Mouse (Mus musculus) gastrocnemius, adult 18-20 months (tissue): ENCODE measurements around the gene Aqp2. TPM values are rescaled to one million over a fixed set of nuclear protein-coding genes. Genes with fewer than 3 reads are reported as not detected.

ENCODE experiments used
- DNase-seq: peaks from one replicate; pipeline ENCODE4 v3.0.0; 2021; ENCODE audit warnings: low spot score
- long read RNA-seq, 2 experiments: library from polyadenylated mRNA; stranded (forward); transcript quantifications; one replicate each; pipeline ENCODE4 v2.0.0; 2021
- total RNA-seq, 2 experiments: library from RNA; stranded (reverse); gene quantifications; 2 replicates each; pipeline ENCODE4 v1.2.3; 2021

Aqp2 gene
- not detected for total RNA-seq
- long read RNA-seq, experiment 1, result 0 reads
- long read RNA-seq, experiment 2, result 0 reads

DNA sequence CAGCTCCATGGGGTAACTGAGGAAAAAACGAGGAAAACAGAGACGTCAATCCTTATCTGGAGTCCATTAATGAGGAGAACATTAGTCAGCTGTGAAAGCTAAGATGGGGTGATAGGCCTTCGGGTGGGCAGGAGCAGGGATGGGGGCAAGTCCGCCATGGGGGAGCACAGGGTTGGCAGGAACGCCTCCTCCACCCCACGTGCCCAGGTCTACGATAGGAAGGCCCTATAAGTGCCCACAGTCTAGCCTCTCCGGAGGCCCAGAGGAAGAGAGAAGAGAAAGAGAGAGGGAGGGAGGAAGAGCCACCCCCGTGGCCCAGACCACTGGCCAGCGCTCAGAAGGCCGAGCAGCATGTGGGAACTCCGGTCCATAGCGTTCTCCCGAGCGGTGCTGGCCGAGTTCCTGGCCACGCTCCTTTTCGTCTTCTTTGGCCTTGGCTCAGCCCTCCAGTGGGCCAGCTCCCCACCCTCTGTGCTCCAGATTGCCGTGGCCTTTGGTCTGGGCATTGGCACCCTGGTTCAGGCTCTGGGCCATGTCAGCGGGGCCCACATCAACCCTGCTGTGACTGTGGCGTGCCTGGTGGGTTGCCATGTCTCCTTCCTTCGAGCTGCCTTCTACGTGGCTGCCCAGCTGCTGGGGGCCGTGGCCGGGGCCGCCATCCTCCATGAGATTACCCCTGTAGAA, at the start of gene Aqp2:
Gene Aqp2 (plus strand): TSS at position 254 of the 684 bp plus-strand sequence.
- DNase-seq, result no peak

DNA sequence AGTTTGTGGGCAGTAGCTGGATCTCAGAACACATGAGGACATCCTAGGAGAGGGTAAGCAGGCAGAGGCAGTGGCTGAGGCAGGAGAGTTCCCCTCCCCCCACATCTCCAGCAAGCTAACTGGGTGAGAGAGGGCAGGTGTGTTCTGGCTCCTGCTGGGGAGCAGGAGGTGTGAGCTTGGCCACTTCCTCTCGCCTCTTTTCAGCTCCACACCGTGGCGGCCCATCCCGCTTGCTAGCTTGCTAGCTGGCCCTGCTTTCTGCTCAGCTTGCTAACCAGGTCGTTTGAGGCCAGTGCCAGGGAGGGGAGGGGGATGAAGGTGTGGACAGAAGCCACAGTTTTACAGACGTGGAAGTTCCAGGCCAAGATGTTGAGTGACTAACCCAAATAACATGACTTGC, 47.7 kb upstream of the Aqp2 start:
- DNase-seq, result no peak

DNA sequence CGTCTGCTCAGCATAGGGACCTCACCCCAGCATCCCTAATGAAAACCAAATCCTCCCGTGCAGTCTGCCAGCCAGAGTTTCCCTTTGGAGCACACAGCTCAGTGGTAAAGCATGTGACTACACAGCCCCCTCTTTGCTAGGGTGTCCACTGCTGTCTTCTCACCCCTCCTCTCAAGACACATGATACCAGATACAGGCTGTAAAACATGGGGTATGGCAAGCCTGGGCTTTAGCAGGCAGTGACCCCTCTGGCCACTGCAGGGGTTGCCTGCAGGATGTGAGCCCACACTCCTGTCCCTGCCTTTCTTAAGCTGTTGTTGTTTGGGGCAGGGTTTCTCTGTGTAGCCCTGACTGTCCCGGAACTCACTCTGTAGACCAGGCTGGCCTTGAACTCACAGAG, 46.8 kb upstream of the Aqp2 start:
- no peak for DNase-seq

DNA sequence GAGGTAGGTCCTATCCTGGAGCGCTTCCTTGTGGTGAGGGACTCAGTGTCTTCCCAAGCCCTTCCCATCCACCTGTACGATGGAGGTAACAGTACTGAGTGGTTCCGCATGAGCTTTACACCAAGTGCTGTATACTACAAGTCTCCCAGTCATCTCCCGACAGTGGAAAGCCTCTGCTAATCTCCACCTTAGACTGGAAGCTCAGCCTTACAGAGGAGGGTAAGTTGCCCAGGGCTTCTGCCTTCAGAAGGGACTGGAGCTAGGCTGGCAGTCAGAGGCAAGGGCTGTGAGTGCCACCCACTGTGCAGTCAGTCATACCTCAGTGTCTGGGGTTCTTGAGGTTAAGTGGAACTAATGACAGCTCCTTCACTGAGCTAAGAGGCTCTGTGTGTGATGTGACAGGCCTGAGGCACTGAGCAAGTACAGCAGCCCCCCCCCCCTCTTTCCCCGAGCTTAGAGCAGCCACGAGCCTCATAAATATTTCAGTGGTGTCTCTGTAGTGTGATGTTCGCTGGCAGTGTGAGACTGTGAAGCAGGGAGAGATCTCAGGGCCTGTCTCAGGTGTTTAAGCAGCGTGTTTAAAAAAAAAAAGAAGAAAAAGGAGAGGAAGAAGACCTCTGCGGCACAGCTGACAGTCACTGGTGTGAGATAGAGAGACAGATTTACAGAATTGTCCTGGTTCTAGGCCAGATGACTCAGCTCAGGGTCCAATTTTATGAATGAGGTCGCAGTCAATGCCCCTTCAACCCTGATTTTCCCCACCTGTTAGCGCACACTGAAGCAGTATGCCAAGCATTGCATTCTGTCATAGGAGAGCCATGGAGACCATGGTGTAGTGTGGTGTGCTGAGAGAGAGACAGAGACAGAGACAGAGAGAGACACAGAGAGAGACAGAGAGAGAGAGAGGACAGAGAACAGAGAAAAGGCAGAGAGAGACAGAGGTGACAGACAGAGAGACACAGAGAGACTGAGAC, 41.7 kb upstream of the Aqp2 start:
- DNase-seq, result no peak

DNA sequence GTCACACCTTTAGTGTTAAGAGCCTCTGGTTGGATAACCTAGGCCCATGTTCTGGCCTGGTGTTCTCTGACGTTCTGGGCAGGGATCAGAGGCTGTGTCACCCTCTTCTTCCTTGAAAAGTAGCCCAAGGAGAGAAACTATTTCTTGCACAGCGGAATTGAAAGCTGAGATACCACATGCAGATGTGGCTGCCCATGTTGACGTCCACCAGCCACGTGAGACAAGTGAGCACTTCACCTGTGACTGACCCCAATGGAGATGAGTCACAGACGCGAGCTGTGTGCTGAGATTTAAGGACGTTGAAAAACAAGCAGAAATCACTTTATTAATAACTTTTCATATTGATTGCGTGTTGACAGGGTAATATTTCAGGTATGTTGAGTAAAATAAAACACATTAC, 39.0 kb upstream of the Aqp2 start:
- DNase-seq, result no peak

DNA sequence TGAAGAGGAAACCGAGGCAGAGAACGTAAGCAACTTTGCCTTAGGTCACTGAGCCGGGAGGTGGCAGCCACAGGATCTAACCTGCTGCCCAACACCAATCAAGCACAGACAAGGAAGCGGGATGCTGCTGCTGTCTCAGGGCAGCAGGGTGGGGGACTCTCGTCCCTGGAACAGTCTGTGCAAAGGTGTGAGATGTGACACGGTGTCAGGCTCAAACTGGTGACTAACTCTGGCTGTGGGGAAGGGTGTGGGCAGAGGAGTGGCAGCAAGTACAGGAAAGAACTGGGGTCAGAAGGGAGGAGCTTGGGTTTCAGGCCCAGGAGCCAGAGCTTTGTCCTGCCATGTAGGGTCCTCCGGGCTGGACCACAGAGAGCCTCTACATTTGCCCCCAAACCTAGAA, 34.8 kb upstream of the Aqp2 start:
- no peak for DNase-seq

- DNase-seq, result no peak
Measured at GRCm38 (mm10) chr15:99546596-99546995, 32.3 kb upstream of the Aqp2 start.

DNA sequence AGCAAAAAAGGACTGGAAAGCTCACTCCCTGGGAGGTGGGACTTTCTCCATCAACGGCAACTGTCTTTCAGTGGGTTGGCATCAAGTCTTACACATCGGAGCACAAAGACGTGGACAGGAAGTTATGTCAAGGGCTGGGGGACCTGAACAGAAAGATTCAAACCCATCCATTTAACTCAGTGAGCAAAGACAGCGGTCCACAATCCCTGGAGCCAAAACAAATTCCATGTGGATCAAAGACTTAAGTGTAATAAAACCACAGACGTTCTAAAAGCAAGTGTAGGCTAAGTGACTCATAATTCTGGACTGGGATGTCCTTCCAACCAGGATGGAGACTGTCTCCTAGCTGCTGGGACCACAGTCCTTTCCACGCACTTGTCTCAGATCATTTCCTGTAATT, 31.1 kb upstream of the Aqp2 start:
- no peak for DNase-seq

DNA sequence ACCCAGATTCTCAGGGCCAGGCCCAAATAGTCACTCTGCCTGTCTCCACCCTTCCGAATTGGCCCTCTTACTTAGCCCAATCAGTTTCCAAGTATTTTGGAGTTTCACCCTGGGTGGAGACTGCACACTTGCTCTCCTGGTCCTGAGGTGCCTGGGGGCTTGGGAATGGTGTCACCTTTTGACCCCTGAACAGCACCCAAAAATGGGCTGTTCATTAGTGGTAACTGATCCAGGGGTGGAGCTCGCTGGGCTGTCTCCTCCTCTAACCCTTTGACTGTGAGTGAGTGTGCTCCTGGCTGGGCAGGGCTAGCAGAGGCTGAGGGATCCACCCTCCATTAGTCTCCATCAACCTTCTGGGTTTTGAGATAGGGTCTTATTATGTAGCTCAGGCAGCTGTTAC, 29.0 kb upstream of the Aqp2 start:
- DNase-seq, result peak; percentile 7

DNA sequence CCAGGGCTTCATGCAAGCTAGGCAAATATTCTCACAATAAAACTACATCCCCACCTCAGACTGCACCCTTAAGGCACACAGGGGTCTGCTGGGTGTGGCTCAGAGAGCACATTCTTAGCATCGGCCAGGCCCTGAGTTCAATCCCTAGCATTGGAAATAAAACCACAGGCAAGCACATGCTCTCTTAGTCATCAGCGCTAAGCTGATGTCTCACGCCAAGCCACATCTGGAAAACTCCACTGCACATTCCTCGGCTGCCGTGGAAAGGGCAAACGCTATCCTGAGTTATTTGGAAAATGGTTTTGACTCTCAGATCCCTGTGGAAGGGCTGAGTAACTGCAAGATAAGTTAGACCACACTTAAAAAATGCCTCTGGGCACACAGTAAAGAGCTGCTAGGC, 25.1 kb upstream of the Aqp2 start:
- no peak for DNase-seq

GRCm38 (mm10) chr15:99558947-99559346, 19.9 kb upstream of the Aqp2 start:
- DNase-seq, result no peak

DNA sequence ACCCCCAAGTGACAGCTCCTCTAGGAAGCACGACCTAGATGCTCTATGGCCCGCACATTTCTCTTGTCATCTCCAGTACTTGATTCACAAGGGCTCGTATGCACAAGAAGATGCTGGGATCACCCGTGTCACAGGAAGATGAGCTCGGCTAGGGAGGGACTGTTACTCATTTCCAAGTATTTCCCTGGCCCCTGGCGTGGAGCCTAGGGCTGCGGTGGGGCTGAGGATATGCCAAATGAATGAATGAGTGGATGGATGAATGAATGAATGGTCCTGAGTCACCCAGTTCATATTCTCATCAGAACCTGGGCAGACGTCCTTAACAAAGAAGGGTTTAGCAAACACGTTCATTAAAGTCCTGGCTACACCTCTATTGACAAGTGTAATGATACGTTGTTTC, 18.6 kb upstream of the Aqp2 start:
- DNase-seq, result no peak

DNA sequence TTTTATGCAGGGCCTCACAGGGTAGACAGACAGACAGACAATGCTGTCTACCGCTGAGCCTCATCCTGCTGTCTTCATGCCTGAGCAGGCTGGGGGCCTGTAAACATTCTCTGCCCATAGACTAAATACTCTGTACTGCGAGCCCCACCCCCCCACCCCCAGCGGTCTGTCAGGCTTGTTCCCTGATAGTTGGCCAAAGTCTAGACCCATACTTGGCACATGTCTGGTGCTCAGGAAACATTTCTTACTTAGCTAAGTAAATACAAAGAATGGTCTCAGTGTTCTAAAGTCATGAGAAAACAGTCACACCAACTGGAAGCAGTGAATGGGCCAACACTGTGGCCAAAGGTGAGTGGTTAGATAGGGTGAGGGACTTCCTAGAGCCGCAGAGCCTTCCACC, 11.5 kb upstream of the Aqp2 start:
- no peak for DNase-seq

- DNase-seq, result no peak
Measured at GRCm38 (mm10) chr15:99568682-99569081, 10.2 kb upstream of the Aqp2 start.

DNA sequence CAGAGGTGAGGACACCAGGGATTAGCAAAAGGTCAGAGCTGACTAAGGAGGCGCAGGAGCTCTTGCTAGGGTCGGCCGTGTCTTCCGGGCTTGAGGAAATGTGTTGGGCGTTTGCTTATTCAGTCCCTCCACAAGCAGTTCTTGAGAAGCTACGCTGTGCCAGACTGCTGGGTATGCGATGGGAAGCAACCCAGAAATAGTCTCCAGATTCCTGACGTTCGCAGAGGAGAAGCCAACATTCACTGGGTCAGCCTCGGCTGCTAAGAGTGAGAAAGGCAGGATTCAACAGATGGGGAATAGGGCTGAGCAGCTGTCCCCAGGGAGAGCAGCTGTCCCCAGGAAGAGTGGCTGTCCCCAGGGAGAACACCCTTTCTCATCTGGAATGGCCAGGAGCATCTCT, 9.7 kb upstream of the Aqp2 start:
- DNase-seq, result no peak

- peak; percentile 8 for DNase-seq
Measured at GRCm38 (mm10) chr15:99583463-99584344, 4.8 kb downstream of the Aqp2 start.

- no peak for DNase-seq
Measured at GRCm38 (mm10) chr15:99584407-99585202, 5.8 kb downstream of the Aqp2 start.

DNA sequence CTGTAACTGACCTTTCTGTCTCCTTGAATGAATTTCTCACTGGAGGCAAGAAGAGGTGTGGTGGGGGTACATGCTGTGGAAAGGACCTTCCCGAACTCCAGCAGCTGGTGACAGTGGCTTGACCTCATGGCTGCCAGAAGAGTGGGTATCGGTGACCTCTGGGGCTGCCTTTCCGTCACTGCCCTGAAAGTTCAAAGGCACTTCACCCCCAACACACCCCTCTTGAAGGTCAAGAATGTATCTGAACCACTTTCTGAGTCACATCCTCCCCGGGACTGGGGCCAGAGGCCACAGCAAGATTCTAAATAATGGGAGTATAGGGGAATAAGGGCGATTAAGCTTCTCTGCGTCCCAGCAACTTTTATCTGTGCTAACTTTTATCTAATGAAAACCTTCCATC, 6.9 kb downstream of the Aqp2 start:
- DNase-seq, result no peak

- no peak for DNase-seq
Measured at GRCm38 (mm10) chr15:99586525-99586924, 7.7 kb downstream of the Aqp2 start.

DNA sequence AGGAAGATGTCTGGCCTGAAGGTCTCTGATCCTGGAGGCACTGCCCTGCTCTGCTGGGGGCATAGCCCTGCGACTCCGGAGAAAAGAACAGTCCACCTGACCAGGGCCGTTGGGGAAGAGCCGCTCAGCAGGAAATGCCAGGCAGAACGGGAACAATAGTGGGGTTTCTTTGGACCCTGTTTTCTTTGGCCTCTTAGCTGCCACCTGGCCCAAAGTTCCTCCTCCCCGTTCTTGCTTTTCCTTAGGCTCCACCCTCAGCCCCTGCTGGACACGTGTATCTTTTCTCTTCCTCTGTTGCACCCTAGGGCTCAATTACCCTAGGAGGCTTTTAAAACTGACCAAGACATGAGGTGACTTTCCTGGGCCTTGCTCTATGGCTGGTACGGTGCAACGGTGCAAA, 10.4 kb downstream of the Aqp2 start:
- DNase-seq, result no peak

- DNase-seq, result no peak
Measured at GRCm38 (mm10) chr15:99589704-99590103, 10.8 kb downstream of the Aqp2 start.
